Mouse (Mus musculus) activated CD4-positive, CD25-positive, alpha-beta regulatory T cell (primary cell): ENCODE measurements around the gene Nup107. TPM values are rescaled to one million over a fixed set of nuclear protein-coding genes. Genes with fewer than 3 reads are reported as not detected.

Experiments
- polyA plus RNA-seq, 2 experiments: library from polyadenylated mRNA; unstranded; fragments of 100-300 nt; shearing (Covaris generic); gene quantifications; one replicate each; pipeline ENCODE4 v1.2.1; 2017

Nup107 gene
- polyA plus RNA-seq = 10 to 100 TPM; 42.0 to 45.2 TPM

DNA sequence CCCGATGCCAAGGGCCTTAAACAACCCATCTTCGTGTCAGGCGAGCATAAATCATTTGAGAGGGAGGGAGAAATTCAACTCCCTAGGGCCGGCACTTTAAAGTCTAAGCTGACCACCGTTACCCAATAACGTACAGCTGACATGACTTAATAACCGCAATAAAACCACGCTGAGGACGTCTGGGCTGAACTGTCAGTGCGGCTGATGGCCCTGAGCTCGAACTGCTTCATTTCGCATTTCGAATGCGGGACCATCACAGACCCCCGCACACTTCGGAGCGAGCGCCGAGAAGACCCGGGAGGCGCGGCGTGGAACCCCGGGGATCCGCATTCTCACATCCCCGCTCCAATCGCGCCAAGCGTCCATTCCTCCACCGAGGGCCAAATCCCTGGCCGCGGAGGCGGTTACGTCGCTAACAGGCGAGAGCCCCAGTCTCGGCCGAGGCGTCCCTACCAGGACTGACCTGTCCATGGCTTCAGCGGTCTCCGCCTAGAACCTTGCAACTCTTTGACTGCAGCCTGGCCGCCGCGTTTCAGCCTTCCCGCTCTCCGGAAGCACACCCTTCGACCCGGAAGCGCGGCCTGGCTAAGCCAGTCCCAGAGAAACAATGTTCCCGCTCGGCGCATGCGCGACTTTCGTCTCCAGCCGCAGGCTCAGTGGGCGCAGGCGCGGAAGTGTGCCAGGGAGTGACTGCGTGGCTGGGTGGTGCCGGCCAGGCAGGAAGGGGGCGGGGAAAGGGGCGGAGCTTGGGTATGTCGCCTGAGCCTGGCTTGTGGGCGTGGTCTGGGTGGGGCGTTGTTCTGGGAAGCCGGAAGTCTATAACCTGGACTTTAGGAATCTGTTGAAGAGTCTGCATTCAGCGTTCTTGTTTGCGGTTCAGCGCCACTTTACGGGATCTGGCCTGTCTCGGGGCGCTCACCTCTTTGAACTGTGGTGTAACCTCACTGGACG lies at the start of gene Nup107:
Gene Nup107 (minus strand): TSS at position 565 of the 951 bp plus-strand sequence.

DNA sequence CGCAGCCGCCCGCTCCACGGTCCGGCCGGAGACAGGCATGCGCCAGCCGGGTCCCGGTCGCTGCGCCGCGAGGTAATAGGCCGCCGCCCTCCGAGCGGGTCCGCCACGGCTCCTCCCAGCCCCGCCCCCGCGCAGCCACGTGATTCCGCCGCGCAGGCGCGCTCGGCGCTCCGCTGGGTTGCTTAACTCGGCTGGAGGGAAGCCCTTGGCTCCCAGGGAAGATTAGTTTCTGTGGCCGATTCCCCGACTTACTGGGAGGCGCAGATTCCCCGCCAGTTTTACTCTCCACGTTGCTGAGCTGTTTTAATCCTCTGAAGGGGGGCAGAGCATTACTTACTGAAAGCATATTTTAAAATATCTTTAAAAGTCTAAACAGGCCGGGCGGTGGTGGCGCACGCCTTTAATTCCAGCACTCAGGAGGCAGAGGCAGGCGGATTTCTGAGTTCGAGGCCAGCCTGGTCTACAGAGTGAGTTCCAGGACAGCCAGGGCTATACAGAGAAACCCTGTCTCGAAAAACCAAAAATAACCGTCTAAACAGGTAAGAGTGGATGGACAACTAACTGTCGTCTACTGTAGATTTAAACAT lies 46.1 kb downstream of the Nup107 start, which contains the start of gene Slc35e3:
Gene Slc35e3 (minus strand): TSS at position 69 of the 587 bp plus-strand sequence.

DNA sequence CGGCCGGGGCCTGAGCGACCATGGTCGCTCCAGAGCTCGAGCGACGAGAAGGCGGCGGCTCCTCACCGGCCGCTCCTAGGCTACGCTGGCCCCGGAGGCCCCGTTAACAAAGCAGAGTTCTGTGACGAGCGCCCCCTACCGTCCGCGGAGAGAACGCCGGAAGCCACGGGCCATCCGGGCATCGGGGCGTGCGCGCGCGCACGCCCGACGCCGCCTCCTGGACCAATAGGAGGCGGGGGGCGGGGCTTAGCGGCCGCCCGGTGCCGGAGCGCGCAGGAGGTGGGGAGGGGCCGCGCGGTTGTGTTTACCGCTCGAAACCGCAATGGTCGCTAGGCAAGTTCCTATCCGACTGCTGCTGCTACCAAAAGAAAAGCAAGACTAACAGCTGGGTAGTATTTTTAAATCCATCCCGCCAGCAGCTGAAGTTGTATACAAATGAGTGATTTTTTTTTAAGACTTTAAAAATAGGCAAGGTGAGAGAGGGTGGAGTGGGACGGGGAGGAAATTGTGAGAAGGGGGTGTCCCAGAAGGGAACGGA lies 81.8 kb downstream of the Nup107 start, which contains the start of gene Mdm2:
Gene Mdm2 (minus strand): TSS at position 155 of the 538 bp plus-strand sequence.

Other genes with a start within 250 kb of the Nup107 start
- gene Cpm, start 163.2 kb downstream of the Nup107 start, polyA plus RNA-seq = 10 to 100 TPM; 13.2 to 88.2 TPM
- gene Mdm2, start 81.9 kb downstream of the Nup107 start, polyA plus RNA-seq = 100 to 1,000 TPM in 1 of 2 experiments, 10 to 100 TPM in 1; 94.6 to 118 TPM
- 1 to 10 TPM; 8.8 to 9.7 TPM for gene Slc35e3, start 46.3 kb downstream of the Nup107 start, polyA plus RNA-seq
- gene Rap1b, start 53.3 kb upstream of the Nup107 start, polyA plus RNA-seq = 100 to 1,000 TPM; 554 to 638 TPM